Mouse (Mus musculus) yolk sac, embryonic 10.5 days (tissue): ENCODE measurements around the gene Ankrd22.
A peak's percentile ranks its signal among the peaks of the same experiment; 100 is the strongest.

ENCODE experiments used
- DNase-seq: peaks from one replicate; pipeline ENCODE4 v3.0.0-alpha.2; 2017; ENCODE audit warnings: low spot score

Gene Ankrd22

GRCm38 (mm10) chr19:34089011-34089680 lies 76.7 kb downstream of the Ankrd22 start:
- DNase-seq = no peak

- DNase-seq = no peak
Observed at GRCm38 (mm10) chr19:34078130-34078529, 87.7 kb downstream of the Ankrd22 start.

GRCm38 (mm10) chr19:34074239-34074638 lies 91.6 kb downstream of the Ankrd22 start:
- peak; percentile 2 for DNase-seq
